ENCODE assay signal across 8 mouse cellular contexts in the genomic region with DNA sequence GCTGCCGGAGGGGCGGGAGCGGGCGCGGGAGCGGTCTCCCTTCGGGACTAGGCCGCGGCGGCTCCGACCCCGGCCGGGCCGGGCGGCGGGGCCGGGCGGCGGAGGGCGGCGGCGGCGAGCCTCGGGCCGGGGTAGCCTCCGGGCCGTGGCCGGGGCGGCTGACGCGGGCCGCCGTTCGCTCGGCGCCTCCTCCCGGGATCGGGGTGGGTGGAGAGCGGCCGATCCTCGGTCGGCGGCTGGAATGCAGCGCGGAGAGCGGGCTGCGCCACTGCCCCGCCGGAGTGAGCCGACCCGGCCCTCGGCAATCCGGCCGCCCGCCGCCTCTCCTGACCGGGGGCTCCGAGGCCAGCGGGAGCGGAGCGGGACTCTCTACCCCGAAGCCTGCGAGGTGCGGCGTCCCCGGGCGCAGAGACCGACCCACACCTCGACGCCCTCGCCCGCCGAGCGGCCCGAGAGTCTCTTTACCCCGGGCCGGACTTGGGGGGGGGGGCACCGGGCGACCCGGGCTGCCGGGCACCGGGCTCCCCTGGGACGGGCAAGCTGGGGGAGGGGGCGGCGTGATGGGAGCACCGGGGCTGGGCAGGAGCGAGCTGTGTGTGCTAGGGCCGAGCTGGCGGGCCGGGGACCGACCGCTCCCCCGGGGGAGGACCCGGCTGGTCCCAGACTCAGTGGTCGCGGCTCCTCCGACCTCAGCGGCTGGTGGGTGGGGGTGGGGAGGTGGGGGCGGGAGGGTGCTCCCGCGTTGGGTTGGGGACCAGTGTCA. TPM values are rescaled to one million over a fixed set of nuclear protein-coding genes. Genes with fewer than 3 reads are reported as not detected.
DNase-seq lines count a peak whose midpoint lies in the region; ATAC-seq lines count a peak whose summit lies in the region.

No protein-coding gene starts in this region.

- H3K4me2 ChIP-seq in embryonic facial prominence, embryonic 13.5 days = peak overlapping the region; percentile 81
- H3K4me2 ChIP-seq in kidney, embryonic 15.5 days = peak overlapping the region; percentile 89

- peaks cover 6% of the 10 kb centered on the region; the same call in 1 of the 2 replicates for H3K4me1 ChIP-seq in embryonic facial prominence, embryonic 13.5 days
- H3K4me1 ChIP-seq in kidney, embryonic 15.5 days = peaks cover 14% of the 10 kb centered on the region

- H3K9ac ChIP-seq in embryonic facial prominence, embryonic 13.5 days = peak overlapping the region; percentile 96
- peak overlapping the region; percentile 98 for H3K9ac ChIP-seq in kidney, embryonic 15.5 days

- WGBS in embryonic facial prominence, embryonic 13.5 days = under 1% methylated on average over 82 of the region's 101 CpGs
- under 1% methylated on average over 74 of the region's 101 CpGs for WGBS in kidney, embryonic 15.5 days

- peaks cover 6% of the 10 kb centered on the region for H3K36me3 ChIP-seq in embryonic facial prominence, embryonic 13.5 days
- H3K36me3 ChIP-seq in kidney, embryonic 15.5 days = peaks cover 13% of the 10 kb centered on the region

- peak overlapping the region; percentile 97 for H3K27ac ChIP-seq in embryonic facial prominence, embryonic 13.5 days
- peak overlapping the region; percentile 97 for H3K27ac ChIP-seq in kidney, embryonic 15.5 days

- H3K27me3 ChIP-seq in embryonic facial prominence, embryonic 13.5 days = 0 out of 2 replicates have a peak, but pooled peaks cover 4% of the 10 kb centered on the region
- 0 out of 2 replicates have a peak, but pooled peaks cover 4% of the 10 kb centered on the region for H3K27me3 ChIP-seq in kidney, embryonic 15.5 days

- peak; percentile 67 for DNase-seq in adrenal gland, adult 2 months
- DNase-seq in heart, adult 18-20 months = peak; percentile 31 to 52
- peak; percentile 36 for DNase-seq in lung, postnatal 10 days
- DNase-seq in retina, embryonic 14.5 days (ENCODE audit: low spot score) = peak; percentile 49
- peak; percentile 23 to 61 for DNase-seq in urinary bladder, postnatal 4 days (ENCODE audit: low spot score in 2 of 2)

- peak overlapping the region; percentile 95 for H3K4me3 ChIP-seq in embryonic facial prominence, embryonic 13.5 days
- H3K4me3 ChIP-seq in kidney, embryonic 15.5 days (replicated peaks) = peak overlapping the region; percentile 92

- ATAC-seq in CD4-positive, CD25-positive, alpha-beta regulatory T cell, adult 4 months = peak; percentile 5
- peak; percentile 72 for ATAC-seq in embryonic facial prominence, embryonic 13.5 days (ENCODE audit: insufficient number of reproducible peaks, insufficient read depth, low FRiP score, low TSS enrichment, low read depth)
- peak; percentile 69 for ATAC-seq in kidney, embryonic 15.5 days (replicated peaks; ENCODE audit: low FRiP score)

- no peaks in the 10 kb centered on the region for H3K9me3 ChIP-seq in embryonic facial prominence, embryonic 13.5 days
- no peaks in the 10 kb centered on the region for H3K9me3 ChIP-seq in kidney, embryonic 15.5 days (replicated peaks)

RNA-seq across cellular contexts. Expression of a gene that starts 5.9 kb away (rescaled TPM):
- 10 to 100 TPM; 12.3 to 16.5 TPM for polyA plus RNA-seq in CD4-positive, CD25-positive, alpha-beta regulatory T cell, adult 4 months (2017; shearing (Covaris generic))
- 10 to 100 TPM; 31.0 to 50.1 TPM for total RNA-seq in adrenal gland, adult 2 months (2021)
- polyA plus RNA-seq in adrenal gland, adult 2 months (2012; rRNA removed) = 2.7 and 3.7 TPM in 2 replicates
- 22.9 and 29.7 TPM in 2 replicates for polyA plus RNA-seq in embryonic facial prominence, embryonic 13.5 days (2015; fragmentation: Nextera tagmentation; extraction: Ambion mirVana)
- total RNA-seq in heart, adult 18-20 months (2021) = 10 to 100 TPM; 13.8 to 15.1 TPM
- 20.5 and 20.6 TPM in 2 replicates for polyA plus RNA-seq in kidney, embryonic 15.5 days (2015; fragmentation: Nextera tagmentation; extraction: Ambion mirVana)

Comparison
In these comparisons a context has a peak if more than half of its experiments do, and no peak if none do; other contexts are left out.
1. Peak in every context shown above with its lines: DNase-seq, ATAC-seq, H3K4me3 ChIP-seq and H3K27ac ChIP-seq.
2. ATAC-seq: peak in every context shown above with its lines; median percentile 72 in embryonic facial prominence, embryonic 13.5 days; 69 in kidney, embryonic 15.5 days; 5 in CD4-positive, CD25-positive, alpha-beta regulatory T cell, adult 4 months.